Mouse (Mus musculus) retina, postnatal 7 days (tissue): Measurements from ENCODE around the gene Meis3.
A peak's percentile ranks its signal among the peaks of the same experiment; 100 is the strongest.

Source experiments
- DNase-seq: peaks from one replicate; pipeline ENCODE4 v3.0.0-alpha.2; 2012; ENCODE audit warnings: low read depth, low spot score

Gene Meis3

GRCm38 (mm10) chr7:16174597-16175541, at the start of gene Meis3:
TSS of gene Meis3 (plus strand) at chr7:16175090.
- peak; percentile 28 for DNase-seq

GRCm38 (mm10) chr7:16125829-16126228, 49.1 kb upstream of the Meis3 start:
- DNase-seq, result no peak

GRCm38 (mm10) chr7:16128344-16128743, 46.5 kb upstream of the Meis3 start:
- DNase-seq, result no peak

GRCm38 (mm10) chr7:16128899-16129298, 46.0 kb upstream of the Meis3 start:
- DNase-seq, result no peak

- peak; percentile 57 for DNase-seq
Measured at GRCm38 (mm10) chr7:16129421-16129845, 45.5 kb upstream of the Meis3 start, which contains the start of gene Slc8a2. TSS of gene Slc8a2 (plus strand) at chr7:16129826.

- peak; percentile 41 for DNase-seq
Measured at GRCm38 (mm10) chr7:16129846-16130691, 44.8 kb upstream of the Meis3 start.

- DNase-seq, result no peak
Measured at GRCm38 (mm10) chr7:16130956-16131634, 43.8 kb upstream of the Meis3 start.

GRCm38 (mm10) chr7:16132161-16132581, 42.7 kb upstream of the Meis3 start:
- DNase-seq, result no peak

- no peak for DNase-seq
Measured at GRCm38 (mm10) chr7:16132926-16133325, 42.0 kb upstream of the Meis3 start.

GRCm38 (mm10) chr7:16133691-16134090, 41.2 kb upstream of the Meis3 start:
- no peak for DNase-seq

- no peak for DNase-seq
Measured at GRCm38 (mm10) chr7:16134951-16135392, 39.9 kb upstream of the Meis3 start.

GRCm38 (mm10) chr7:16146489-16147410, 28.1 kb upstream of the Meis3 start:
- DNase-seq, result no peak

- DNase-seq, result no peak
Measured at GRCm38 (mm10) chr7:16147643-16148042, 27.2 kb upstream of the Meis3 start.

GRCm38 (mm10) chr7:16149241-16149640, 25.6 kb upstream of the Meis3 start:
- no peak for DNase-seq

- no peak for DNase-seq
Measured at GRCm38 (mm10) chr7:16150191-16151145, 24.4 kb upstream of the Meis3 start.

GRCm38 (mm10) chr7:16153522-16153921, 21.4 kb upstream of the Meis3 start:
- peak; percentile 55 for DNase-seq

GRCm38 (mm10) chr7:16155132-16155872, 19.6 kb upstream of the Meis3 start:
- no peak for DNase-seq

GRCm38 (mm10) chr7:16156105-16156714, 18.7 kb upstream of the Meis3 start:
- no peak for DNase-seq
